ENCODE assay signal across 13 mouse cellular contexts in genomic region chr19:46547565-46547964, GRCm38 (mm10). TPM values are rescaled to one million over a fixed set of nuclear protein-coding genes. Genes with fewer than 3 reads are reported as not detected.
DNase-seq lines count a peak whose midpoint lies in the region; ATAC-seq and TF ChIP-seq lines count a peak whose summit lies in the region.
"Had no signal": no experiment of that assay in that cellular context is flagged by ENCODE, and none has a peak within 500 bp of the region (broad histone marks: within the 10 kb centered on the region; RNA-seq: fewer than 3 reads in every experiment).

No protein-coding gene starts in this region.

- H3K9ac ChIP-seq in forebrain, postnatal 0 days: no peak overlapping the region
- H3K9ac ChIP-seq in kidney, embryonic 15.5 days: no peak overlapping the region
- no peak overlapping the region for H3K9ac ChIP-seq in forebrain, embryonic 12.5 days
- no peak overlapping the region for H3K9ac ChIP-seq in hindbrain, postnatal 0 days (replicated peaks; ENCODE audit: low read length)
- H3K9ac ChIP-seq: embryonic facial prominence, embryonic 15.5 days; intestine, embryonic 15.5 days; midbrain, embryonic 12.5 days had no signal

- no peak for DNase-seq in forebrain, embryonic 10.5 days (ENCODE audit: extremely low spot score, low spot score)
- no peak for DNase-seq in forebrain, postnatal 0 days
- DNase-seq in kidney, postnatal 14 days: no peak
- DNase-seq in hindbrain, postnatal 0 days (ENCODE audit: low spot score): no peak
- no peak for DNase-seq in frontal cortex, postnatal 36 days (ENCODE audit: low spot score in 2 of 2)
- DNase-seq: lung, postnatal 10 days had no signal

- WGBS in forebrain, embryonic 10.5 days: 88% methylated on average over 6 of the region's 6 CpGs
- WGBS in forebrain, postnatal 0 days: 43% methylated on average over 6 of the region's 6 CpGs
- WGBS in kidney, embryonic 15.5 days: 43% methylated on average over 6 of the region's 6 CpGs
- WGBS in forebrain, embryonic 12.5 days: 70% methylated on average over 6 of the region's 6 CpGs
- WGBS in hindbrain, postnatal 0 days: 45% methylated on average over 6 of the region's 6 CpGs

- H3K4me3 ChIP-seq in forebrain, embryonic 10.5 days: no peak overlapping the region
- H3K4me3 ChIP-seq in forebrain, postnatal 0 days (ENCODE audit: low read depth, low read length): no peak overlapping the region
- H3K4me3 ChIP-seq in kidney, embryonic 15.5 days (replicated peaks): no peak overlapping the region
- H3K4me3 ChIP-seq in forebrain, embryonic 12.5 days (replicated peaks): no peak overlapping the region
- H3K4me3 ChIP-seq in hindbrain, postnatal 0 days (ENCODE audit: low read length): no peak overlapping the region
- H3K4me3 ChIP-seq: embryonic facial prominence, embryonic 15.5 days; intestine, embryonic 15.5 days; left cerebral cortex, adult 2 months; midbrain, embryonic 12.5 days had no signal

- H3K9me3 ChIP-seq in forebrain, embryonic 10.5 days: no peaks in the 10 kb centered on the region
- H3K9me3 ChIP-seq in forebrain, postnatal 0 days (ENCODE audit: low read length): no peaks in the 10 kb centered on the region
- H3K9me3 ChIP-seq in kidney, embryonic 15.5 days (replicated peaks): no peaks in the 10 kb centered on the region
- no peaks in the 10 kb centered on the region for H3K9me3 ChIP-seq in forebrain, embryonic 12.5 days
- H3K9me3 ChIP-seq in hindbrain, postnatal 0 days (ENCODE audit: low read length): no peaks in the 10 kb centered on the region
- H3K9me3 ChIP-seq: embryonic facial prominence, embryonic 15.5 days; intestine, embryonic 15.5 days; midbrain, embryonic 12.5 days had no signal

- 0 out of 2 replicates have a peak overlapping the region, but pooled peaks have one; percentile 16 for H3K27ac ChIP-seq in forebrain, embryonic 10.5 days
- no peak overlapping the region for H3K27ac ChIP-seq in forebrain, postnatal 0 days (ENCODE audit: low read depth, low read length)
- peak overlapping the region; percentile 48 for H3K27ac ChIP-seq in kidney, embryonic 15.5 days
- peak overlapping the region; percentile 75 for H3K27ac ChIP-seq in forebrain, embryonic 12.5 days
- H3K27ac ChIP-seq in hindbrain, postnatal 0 days: peak overlapping the region; percentile 36; the same call in 1 of the 2 replicates
- H3K27ac ChIP-seq: embryonic facial prominence, embryonic 15.5 days; intestine, embryonic 15.5 days; left cerebral cortex, adult 2 months had no signal

- no peak overlapping the region for H3K4me2 ChIP-seq in forebrain, postnatal 0 days (ENCODE audit: low read depth)
- no peak overlapping the region for H3K4me2 ChIP-seq in kidney, embryonic 15.5 days
- H3K4me2 ChIP-seq in forebrain, embryonic 12.5 days: no peak overlapping the region
- H3K4me2 ChIP-seq in hindbrain, postnatal 0 days (ENCODE audit: low read depth, low read length): no peak overlapping the region
- H3K4me2 ChIP-seq: embryonic facial prominence, embryonic 15.5 days; intestine, embryonic 15.5 days; midbrain, embryonic 12.5 days had no signal

- no peak for TF ChIP-seq CTCF in forebrain, postnatal 0 days (IDR thresholded peaks at IDR 0.05; ENCODE audit: low read depth)
- no peak for TF ChIP-seq CTCF in hindbrain, postnatal 0 days (IDR thresholded peaks at IDR 0.05; ENCODE audit: low read depth)

- peaks cover 74% of the 10 kb centered on the region for H3K36me3 ChIP-seq in forebrain, embryonic 10.5 days (replicated peaks)
- peaks cover 37% of the 10 kb centered on the region for H3K36me3 ChIP-seq in forebrain, postnatal 0 days (ENCODE audit: insufficient read depth)
- peaks cover 57% of the 10 kb centered on the region for H3K36me3 ChIP-seq in kidney, embryonic 15.5 days
- peaks cover 56% of the 10 kb centered on the region for H3K36me3 ChIP-seq in forebrain, embryonic 12.5 days (replicated peaks)
- peaks cover 29% of the 10 kb centered on the region for H3K36me3 ChIP-seq in hindbrain, postnatal 0 days (ENCODE audit: insufficient read depth, low read length)

- H3K4me1 ChIP-seq in forebrain, embryonic 10.5 days: 0 out of 2 replicates have a peak, but pooled peaks cover 4% of the 10 kb centered on the region
- no peaks in the 10 kb centered on the region for H3K4me1 ChIP-seq in forebrain, postnatal 0 days (ENCODE audit: insufficient read depth)
- H3K4me1 ChIP-seq in kidney, embryonic 15.5 days: peaks cover 7% of the 10 kb centered on the region; the same call in 1 of the 2 replicates
- H3K4me1 ChIP-seq in forebrain, embryonic 12.5 days: peaks cover 11% of the 10 kb centered on the region; the same call in 1 of the 2 replicates
- H3K4me1 ChIP-seq in hindbrain, postnatal 0 days (ENCODE audit: insufficient read depth, low read length): no peaks in the 10 kb centered on the region
- H3K4me1 ChIP-seq: embryonic facial prominence, embryonic 15.5 days; intestine, embryonic 15.5 days; midbrain, embryonic 12.5 days had no signal

- ATAC-seq in forebrain, postnatal 0 days: no peak; the same call in 1 of the 2 replicates
- no peak for ATAC-seq in kidney, embryonic 15.5 days (replicated peaks; ENCODE audit: low FRiP score)
- ATAC-seq in forebrain, embryonic 12.5 days (ENCODE audit: low FRiP score): no peak
- ATAC-seq in hindbrain, postnatal 0 days: no peak; the same call in 1 of the 2 replicates
- ATAC-seq in monocyte, adult 5-6 weeks (replicated peaks; ENCODE audit: insufficient number of reproducible peaks, low FRiP score, low TSS enrichment, poor library complexity, severe bottlenecking): no peak
- ATAC-seq: intestine, embryonic 15.5 days had no signal

- H3K27me3 ChIP-seq in forebrain, embryonic 10.5 days (ENCODE audit: poor library complexity, severe bottlenecking): no peaks in the 10 kb centered on the region
- no peaks in the 10 kb centered on the region for H3K27me3 ChIP-seq in forebrain, postnatal 0 days (ENCODE audit: insufficient read depth, low read length)
- H3K27me3 ChIP-seq in kidney, embryonic 15.5 days: no peaks in the 10 kb centered on the region
- H3K27me3 ChIP-seq in forebrain, embryonic 12.5 days: no peaks in the 10 kb centered on the region
- H3K27me3 ChIP-seq in hindbrain, postnatal 0 days (ENCODE audit: insufficient read depth, low read length): no peaks in the 10 kb centered on the region
- H3K27me3 ChIP-seq: embryonic facial prominence, embryonic 15.5 days; intestine, embryonic 15.5 days; midbrain, embryonic 12.5 days had no signal

RNA-seq across cellular contexts. Expression of gene Arl3, which starts 25.4 kb away (rescaled TPM):
- 196 and 201 TPM in 2 replicates for polyA plus RNA-seq in forebrain, embryonic 10.5 days (2016; fragmentation: Nextera tagmentation; extraction: Ambion mirVana)
- total RNA-seq in forebrain, postnatal 0 days (2014; rRNA removed): 98.1 and 138 TPM in 2 replicates
- 184 and 202 TPM in 2 replicates for polyA plus RNA-seq in forebrain, postnatal 0 days (2015; fragmentation: Nextera tagmentation; extraction: Ambion mirVana)
- polyA plus RNA-seq in kidney, embryonic 15.5 days (2015; fragmentation: Nextera tagmentation; extraction: Ambion mirVana): 143 and 145 TPM in 2 replicates
- polyA plus RNA-seq in forebrain, embryonic 12.5 days (2016; fragmentation: Nextera tagmentation; extraction: Ambion mirVana): 216 and 224 TPM in 2 replicates
- total RNA-seq in hindbrain, postnatal 0 days (2014; rRNA removed): 66.2 and 71.1 TPM in 2 replicates
- polyA plus RNA-seq in hindbrain, postnatal 0 days (2015; fragmentation: Nextera tagmentation; extraction: Ambion mirVana): 220 and 224 TPM in 2 replicates
- total RNA-seq in monocyte, adult 5-6 weeks (2017): 7.1 to 26.2 TPM (median 18.2 TPM) in 3 replicates

RNA-seq across cellular contexts. Expression of gene Sfxn2, which starts 25.6 kb away (rescaled TPM):
- 16.6 and 17.9 TPM in 2 replicates for polyA plus RNA-seq in forebrain, embryonic 10.5 days (2016; fragmentation: Nextera tagmentation; extraction: Ambion mirVana)
- total RNA-seq in forebrain, postnatal 0 days (2014; rRNA removed): 8.0 and 12.6 TPM in 2 replicates
- polyA plus RNA-seq in forebrain, postnatal 0 days (2015; fragmentation: Nextera tagmentation; extraction: Ambion mirVana): 8.2 and 10.6 TPM in 2 replicates
- polyA plus RNA-seq in kidney, embryonic 15.5 days (2015; fragmentation: Nextera tagmentation; extraction: Ambion mirVana): 32.9 and 33.0 TPM in 2 replicates
- polyA plus RNA-seq in forebrain, embryonic 12.5 days (2016; fragmentation: Nextera tagmentation; extraction: Ambion mirVana): 12.2 and 14.6 TPM in 2 replicates
- 8.1 and 10.2 TPM in 2 replicates for total RNA-seq in hindbrain, postnatal 0 days (2014; rRNA removed)
- polyA plus RNA-seq in hindbrain, postnatal 0 days (2015; fragmentation: Nextera tagmentation; extraction: Ambion mirVana): 12.0 and 13.0 TPM in 2 replicates
- total RNA-seq in monocyte, adult 5-6 weeks (2017): 8.9 to 11.1 TPM (median 10.2 TPM) in 3 replicates

RNA-seq across cellular contexts. Expression of gene Trim8, which starts 46.1 kb away (rescaled TPM):
- polyA plus RNA-seq in forebrain, embryonic 10.5 days (2016; fragmentation: Nextera tagmentation; extraction: Ambion mirVana): 16.6 and 19.3 TPM in 2 replicates
- 68.6 and 76.5 TPM in 2 replicates for total RNA-seq in forebrain, postnatal 0 days (2014; rRNA removed)
- 25.9 and 28.2 TPM in 2 replicates for polyA plus RNA-seq in forebrain, postnatal 0 days (2015; fragmentation: Nextera tagmentation; extraction: Ambion mirVana)
- 24.6 and 28.7 TPM in 2 replicates for polyA plus RNA-seq in kidney, embryonic 15.5 days (2015; fragmentation: Nextera tagmentation; extraction: Ambion mirVana)
- 33.9 and 35.1 TPM in 2 replicates for polyA plus RNA-seq in forebrain, embryonic 12.5 days (2016; fragmentation: Nextera tagmentation; extraction: Ambion mirVana)
- 108 and 115 TPM in 2 replicates for total RNA-seq in hindbrain, postnatal 0 days (2014; rRNA removed)
- polyA plus RNA-seq in hindbrain, postnatal 0 days (2015; fragmentation: Nextera tagmentation; extraction: Ambion mirVana): 28.8 and 29.7 TPM in 2 replicates
- 35.4 to 50.0 TPM (median 39.9 TPM) in 3 replicates for total RNA-seq in monocyte, adult 5-6 weeks (2017)

RNA-seq across cellular contexts. Expression of gene Wbp1l, which starts 51.3 kb away (rescaled TPM):
- 38.4 and 43.4 TPM in 2 replicates for polyA plus RNA-seq in forebrain, embryonic 10.5 days (2016; fragmentation: Nextera tagmentation; extraction: Ambion mirVana)
- total RNA-seq in forebrain, postnatal 0 days (2014; rRNA removed): 32.6 and 37.0 TPM in 2 replicates
- polyA plus RNA-seq in forebrain, postnatal 0 days (2015; fragmentation: Nextera tagmentation; extraction: Ambion mirVana): 16.4 and 25.4 TPM in 2 replicates
- polyA plus RNA-seq in kidney, embryonic 15.5 days (2015; fragmentation: Nextera tagmentation; extraction: Ambion mirVana): 46.4 and 51.3 TPM in 2 replicates
- 43.2 and 44.5 TPM in 2 replicates for polyA plus RNA-seq in forebrain, embryonic 12.5 days (2016; fragmentation: Nextera tagmentation; extraction: Ambion mirVana)
- 52.3 and 56.9 TPM in 2 replicates for total RNA-seq in hindbrain, postnatal 0 days (2014; rRNA removed)
- polyA plus RNA-seq in hindbrain, postnatal 0 days (2015; fragmentation: Nextera tagmentation; extraction: Ambion mirVana): 30.3 and 31.6 TPM in 2 replicates
- total RNA-seq in monocyte, adult 5-6 weeks (2017): 45.5 to 72.9 TPM (median 56.5 TPM) in 3 replicates
